Mouse (Mus musculus) layer of hippocampus, postnatal 25 days (tissue): Measurements from ENCODE around the gene Ube2o. TPM values are rescaled to one million over a fixed set of nuclear protein-coding genes. Genes with fewer than 3 reads are reported as not detected.

ENCODE experiments used
- DNase-seq, 2 experiments: peaks; one replicate each; pipeline ENCODE4 v3.0.0; 2022; ENCODE audit warnings: mixed read lengths in 2 of 2, low spot score in 1 of 2; ENCODE audit errors: extremely low spot score in 1 of 2
- total RNA-seq, 2 experiments: library from RNA; stranded (reverse); gene quantifications; 2 replicates each; pipeline ENCODE4 v1.2.3; 2021

The Ube2o gene
- total RNA-seq, 2 experiments from 2014 or later, result 97.0 to 97.1 TPM

- no peak for DNase-seq
These were observed 4.4 kb upstream of the Ube2o start for GRCm38 (mm10) chr11:116585682-116586081.

- DNase-seq, result peak; percentile 36 to 46
These were observed 404 bp downstream of the Ube2o start for GRCm38 (mm10) chr11:116580711-116581375.

GRCm38 (mm10) chr11:116580031-116580652 is 1.1 kb downstream of the Ube2o start:
- DNase-seq, result no peak

GRCm38 (mm10) chr11:116579280-116579679 is 2.0 kb downstream of the Ube2o start:
- DNase-seq, result no peak

GRCm38 (mm10) chr11:116575396-116575795 is 5.9 kb downstream of the Ube2o start:
- DNase-seq, result no peak

GRCm38 (mm10) chr11:116574982-116575381 is 6.3 kb downstream of the Ube2o start:
- DNase-seq, result no peak

- no peak for DNase-seq
These were observed 6.8 kb downstream of the Ube2o start for GRCm38 (mm10) chr11:116574486-116574885.

GRCm38 (mm10) chr11:116572756-116573543 is 8.3 kb downstream of the Ube2o start:
- DNase-seq, result no peak

- no peak for DNase-seq
These were observed 9.2 kb downstream of the Ube2o start for GRCm38 (mm10) chr11:116571767-116572679.

GRCm38 (mm10) chr11:116570821-116571220 is 10.4 kb downstream of the Ube2o start:
- DNase-seq, result no peak

GRCm38 (mm10) chr11:116567531-116567930 is 13.7 kb downstream of the Ube2o start:
- DNase-seq, result no peak

- no peak for DNase-seq
These were observed 15.8 kb downstream of the Ube2o start for GRCm38 (mm10) chr11:116565283-116566041.

- DNase-seq, result no peak
These were observed 24.9 kb downstream of the Ube2o start for GRCm38 (mm10) chr11:116556308-116556707.

GRCm38 (mm10) chr11:116555572-116555971 is 25.7 kb downstream of the Ube2o start:
- DNase-seq, result no peak

- no peak for DNase-seq
These were observed 26.9 kb downstream of the Ube2o start for GRCm38 (mm10) chr11:116554171-116554878.

- no peak for DNase-seq
These were observed 29.1 kb downstream of the Ube2o start for GRCm38 (mm10) chr11:116552194-116552593.

GRCm38 (mm10) chr11:116550748-116551147 is 30.5 kb downstream of the Ube2o start:
- DNase-seq, result no peak

- DNase-seq, result no peak
These were observed 31.8 kb downstream of the Ube2o start for GRCm38 (mm10) chr11:116549273-116550038.
